Mouse (Mus musculus) heart, postnatal 25 days (tissue): ENCODE measurements around the gene Dnajc17. TPM values are rescaled to one million over a fixed set of nuclear protein-coding genes. Genes with fewer than 3 reads are reported as not detected.

ENCODE experiments used
- DNase-seq: peaks from one replicate; pipeline ENCODE4 v3.0.0; 2022; ENCODE audit warnings: low spot score
- intact Hi-C: fragments of 180-260 bp; cut with DNase I; formaldehyde crosslinking; loops from one replicate; pipeline ENCODE4 v1.15.1; 2025
- total RNA-seq, 2 experiments: library from RNA; stranded (reverse); gene quantifications; 2 replicates each; pipeline ENCODE4 v1.2.3; 2021

Dnajc17 gene
- total RNA-seq, 2 experiments from 2014 or later: 8.2 to 8.3 TPM

GRCm38 (mm10) chr2:119166901-119167865 lies 41.4 kb downstream of the Dnajc17 start, which contains the start of gene Gchfr:
Gene Gchfr, plus strand, starts transcription at chr2:119167773.
- intact Hi-C loops: no loop called here
- peak; percentile 41 for DNase-seq

GRCm38 (mm10) chr2:119165401-119165800 lies 43.2 kb downstream of the Dnajc17 start:
- intact Hi-C loops: no loop called here
- no peak for DNase-seq

DNA sequence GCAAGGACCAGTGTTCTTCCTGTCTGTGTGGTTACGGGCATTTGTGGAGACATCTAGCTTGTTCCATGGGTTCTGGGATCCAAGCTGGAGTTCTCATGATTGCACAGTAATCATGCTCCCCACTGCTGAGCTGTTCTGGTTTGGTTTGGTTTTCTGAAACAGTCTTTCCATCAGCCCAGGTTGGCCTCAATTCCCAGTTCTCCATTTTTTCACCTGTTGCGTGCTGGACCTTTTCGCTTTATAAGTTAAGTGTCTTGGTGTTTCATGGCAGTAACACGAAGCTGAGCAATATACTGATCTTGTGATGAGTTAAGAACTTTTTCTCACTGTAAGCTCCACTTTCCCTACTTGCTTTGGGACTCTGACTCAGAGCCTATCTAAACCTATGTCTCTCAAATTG lies 44.6 kb downstream of the Dnajc17 start:
- intact Hi-C loops: no loop called here
- DNase-seq: no peak

DNA sequence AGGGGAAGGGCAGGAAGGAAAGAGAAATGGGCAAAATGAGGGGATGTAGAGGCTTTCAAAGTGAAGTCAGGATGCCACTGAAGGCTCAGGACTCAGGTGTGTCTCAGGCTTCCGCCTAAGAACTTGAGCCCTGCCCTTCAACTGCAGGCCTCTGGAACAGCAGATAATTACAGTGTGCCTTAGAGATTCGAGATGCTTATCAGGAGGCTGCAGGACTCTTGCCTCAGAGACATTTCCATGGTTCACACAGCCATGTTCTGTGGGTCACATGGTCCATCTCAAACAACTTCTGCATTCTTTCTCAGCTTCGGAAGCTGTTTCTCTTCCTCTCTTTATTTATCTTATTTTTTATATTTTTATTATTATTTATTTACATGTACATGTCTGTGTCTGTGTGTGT lies 45.5 kb downstream of the Dnajc17 start:
- intact Hi-C loops: no loop called here
- DNase-seq: no peak

- no peak for DNase-seq
- intact Hi-C loops: no loop called here
Measured at GRCm38 (mm10) chr2:119161247-119161646, 47.3 kb downstream of the Dnajc17 start.

GRCm38 (mm10) chr2:119157836-119158235 lies 50.8 kb downstream of the Dnajc17 start:
- intact Hi-C loops: loop anchor here (2.0 to 5.0 kb wide), 2 partner anchors 31 to 46 kb away; partner anchors contain the start of gene Rad51
- DNase-seq: no peak

DNA sequence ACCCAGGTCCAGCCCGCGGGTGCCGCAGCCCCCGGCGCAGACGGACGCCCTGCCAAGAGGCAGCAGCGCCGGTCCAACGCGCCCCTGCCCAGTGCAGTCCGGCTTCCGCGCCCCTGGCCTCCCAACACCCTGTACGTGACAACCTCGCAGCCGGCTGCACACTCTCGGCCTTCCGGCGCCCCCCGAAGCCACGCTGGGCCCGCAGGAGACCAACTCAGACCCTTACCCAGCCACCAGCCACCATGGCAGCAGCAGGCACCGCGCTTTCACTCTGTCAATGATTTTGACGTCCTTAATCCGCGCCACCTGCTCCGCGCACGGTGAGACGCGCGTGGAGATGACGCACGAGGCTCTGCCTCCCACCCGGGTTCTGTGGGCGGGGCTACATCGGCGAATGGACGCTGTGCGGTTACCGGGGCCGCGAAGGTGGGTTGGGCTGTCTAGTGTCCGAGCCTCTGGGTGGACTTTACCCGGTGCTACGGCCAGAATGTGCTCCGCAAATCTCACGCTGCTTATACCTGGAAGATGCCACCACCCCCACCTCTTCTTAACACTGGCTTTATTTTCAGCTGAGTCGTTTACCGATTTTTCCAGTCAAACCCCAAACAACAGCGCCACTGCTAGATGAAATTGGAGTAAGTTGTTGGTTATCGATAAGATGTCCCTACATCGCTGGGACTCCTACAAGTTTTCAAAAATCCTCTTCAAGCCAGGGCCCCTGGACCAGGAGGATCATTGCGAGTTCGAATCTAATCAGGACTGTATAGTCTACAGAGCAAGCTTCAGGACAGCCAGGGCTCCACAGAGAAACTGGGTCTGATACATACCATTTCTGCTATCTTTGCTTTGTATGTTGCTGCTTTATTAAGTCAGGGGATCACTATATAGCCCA lies 51.7 kb downstream of the Dnajc17 start, which contains the start of gene Rmdn3:
TSS of gene Rmdn3 (minus strand) at position 354 of the 892 bp plus-strand sequence.
- intact Hi-C loops: loop anchor here (2.0 to 5.0 kb wide), 2 partner anchors 32 to 45 kb away; partner anchors contain the start of gene Rad51
- DNase-seq: peak; percentile 84

- intact Hi-C loops: loop anchor here (2.0 to 5.0 kb wide), 2 partner anchors 33 to 44 kb away; partner anchors contain the start of gene Rad51
- DNase-seq: peak; percentile 3
Measured at GRCm38 (mm10) chr2:119156081-119156680, 52.4 kb downstream of the Dnajc17 start.

DNA sequence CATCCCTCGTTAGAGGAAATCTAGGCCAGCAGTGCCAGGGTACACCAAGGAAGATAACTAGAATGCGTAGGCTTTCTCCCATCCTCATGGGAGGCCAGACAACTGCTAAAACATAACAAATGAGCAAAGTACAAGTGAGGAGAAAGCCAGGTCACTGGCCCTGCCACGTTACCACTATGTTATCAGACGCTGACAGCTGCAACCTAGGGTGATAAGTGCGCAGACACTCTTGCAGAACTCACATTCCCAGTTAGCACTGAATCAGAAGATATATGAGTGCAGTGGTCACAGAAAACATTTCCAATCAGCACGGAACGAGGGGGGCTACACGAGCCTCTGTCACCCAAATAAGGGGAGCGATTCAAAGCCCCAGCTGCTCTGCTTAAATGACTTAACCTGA lies 53.2 kb downstream of the Dnajc17 start:
- intact Hi-C loops: loop anchor here (5.0 kb wide), 1 partner anchor 43 kb away; the partner anchor contains the start of gene Rad51
- no peak for DNase-seq

- DNase-seq: no peak
- intact Hi-C loops: loop anchor here (5.0 kb wide), 2 partner anchors 42 to 133 kb away; partner anchors contain the start of genes Rad51 and Vps18
Measured at GRCm38 (mm10) chr2:119154683-119155082, 53.9 kb downstream of the Dnajc17 start.

DNA sequence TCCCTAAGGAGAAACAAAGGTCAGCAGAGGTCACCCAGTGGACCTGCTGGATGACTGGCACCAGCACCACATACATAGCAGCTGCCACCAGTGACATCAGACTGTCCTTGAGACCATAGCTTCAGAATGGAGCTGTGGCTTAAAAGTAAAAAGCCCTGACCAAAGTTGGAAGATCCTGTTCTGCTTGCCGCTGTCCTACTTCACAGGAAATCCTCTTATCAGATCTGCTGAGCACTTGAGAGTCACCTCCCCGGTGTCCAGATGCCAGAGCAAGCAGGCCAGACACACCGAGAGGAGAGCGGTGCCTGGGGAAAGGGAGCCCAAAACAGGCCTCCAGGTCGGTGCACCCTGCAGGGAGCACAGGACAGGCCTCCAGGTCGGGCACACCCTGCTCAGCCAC lies 56.3 kb downstream of the Dnajc17 start:
- intact Hi-C loops: loop anchor here (5.0 kb wide), 1 partner anchor 135 kb away; the partner anchor contains the start of gene Vps18
- no peak for DNase-seq

- intact Hi-C loops: no loop called here
Measured at GRCm38 (mm10) chr2:119147775-119148174, 60.8 kb downstream of the Dnajc17 start.

DNA sequence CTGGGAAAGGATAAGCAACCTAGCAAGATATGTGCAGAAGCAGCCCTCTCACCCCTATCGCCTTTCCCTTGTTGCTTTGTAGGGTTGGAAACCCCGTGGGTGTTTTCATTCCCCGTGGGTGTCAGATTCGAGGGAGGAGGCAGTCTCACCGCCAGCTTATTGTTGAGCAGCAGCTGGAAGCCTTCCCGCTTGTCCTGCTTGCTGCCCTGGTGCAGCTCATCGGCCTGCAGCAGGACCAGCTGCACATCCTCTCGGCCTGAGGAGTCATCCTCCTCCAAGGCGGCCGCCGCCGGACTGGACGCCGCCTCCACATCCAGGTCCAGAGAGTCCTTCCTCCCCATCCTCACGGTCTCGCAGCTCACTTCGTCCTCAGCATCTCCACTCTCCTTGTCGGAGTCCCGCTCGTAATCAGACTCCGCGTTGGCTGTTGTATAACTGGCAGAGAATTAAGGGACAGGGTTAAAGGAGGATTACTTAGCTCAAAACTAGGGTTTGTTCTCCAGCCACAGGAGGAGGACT lies 61.4 kb downstream of the Dnajc17 start:
- no peak for DNase-seq
- intact Hi-C loops: no loop called here

More at GRCm38 (mm10) chr2:119147775-119148174, 60.8 kb downstream of the Dnajc17 start:
- no peak for DNase-seq

- no peak for DNase-seq
- intact Hi-C loops: no loop called here
Measured at GRCm38 (mm10) chr2:119146435-119146834, 62.2 kb downstream of the Dnajc17 start.

DNA sequence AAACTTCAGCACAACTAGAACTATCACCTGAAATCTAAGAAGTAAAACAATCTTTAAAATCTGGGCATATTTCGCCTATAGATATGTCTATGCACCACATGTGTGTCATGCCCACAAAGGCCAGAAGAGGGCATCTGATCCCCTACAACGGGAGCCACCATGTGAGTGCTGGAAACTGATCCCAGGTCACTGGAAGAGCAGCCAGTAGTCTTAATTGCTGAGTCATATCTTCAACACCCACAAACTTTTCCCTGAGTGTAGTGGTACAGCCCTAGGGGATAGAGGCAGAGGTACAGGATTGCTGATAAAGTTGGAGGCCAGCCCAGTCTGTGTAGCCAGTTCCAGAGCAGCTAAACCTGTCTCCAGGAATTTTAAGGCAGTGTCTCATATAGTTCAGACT lies 63.4 kb downstream of the Dnajc17 start:
- intact Hi-C loops: no loop called here
- no peak for DNase-seq

DNA sequence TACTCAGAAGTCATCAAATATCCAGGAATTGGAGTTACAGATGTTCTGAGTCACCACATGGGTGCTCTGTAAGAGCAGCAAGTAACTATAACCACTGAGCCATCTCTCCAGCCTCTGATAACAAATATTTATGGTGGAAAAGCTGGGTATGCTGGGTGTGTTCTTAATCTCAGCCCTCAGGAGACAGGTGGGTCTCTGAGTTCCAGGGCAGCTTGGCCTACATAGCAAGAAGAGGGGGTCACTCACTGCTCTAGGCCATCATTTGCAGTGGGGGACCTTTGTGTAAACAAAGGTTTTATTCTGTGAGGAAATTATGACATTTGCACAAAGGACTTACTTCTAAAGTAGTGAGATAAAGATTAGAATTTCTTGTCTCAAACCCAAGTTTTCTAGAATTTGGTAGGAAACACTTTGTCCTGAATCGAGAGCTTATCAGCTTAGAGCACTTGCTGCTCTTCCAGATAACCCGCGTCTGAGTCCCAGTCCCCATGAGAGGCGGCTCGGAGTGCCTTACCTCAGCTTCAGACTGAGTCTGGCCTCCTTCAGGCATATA lies 72.2 kb downstream of the Dnajc17 start:
- intact Hi-C loops: no loop called here
- DNase-seq: no peak
